ENCODE assay signal across 8 mouse cellular contexts in genomic region chr10:81138821-81139528, GRCm38 (mm10). TPM values are rescaled to one million over a fixed set of nuclear protein-coding genes. Genes with fewer than 3 reads are reported as not detected.
A peak's percentile ranks its signal among the peaks of the same experiment; 100 is the strongest.
DNase-seq lines count a peak whose midpoint lies in the region; ATAC-seq and TF ChIP-seq lines count a peak whose summit lies in the region.

No protein-coding gene starts in this region.

- H3K9ac ChIP-seq in lung, embryonic 16.5 days (ENCODE audit: low read length), result peak overlapping the region; percentile 88
- H3K9ac ChIP-seq in limb, embryonic 11.5 days (ENCODE audit: low read length), result peak overlapping the region; percentile 82

- H3K4me3 ChIP-seq in lung, embryonic 16.5 days (ENCODE audit: low read length), result peak overlapping the region; percentile 91
- peak overlapping the region; percentile 82 for H3K4me3 ChIP-seq in limb, embryonic 11.5 days (ENCODE audit: low read depth, low read length)
- H3K4me3 ChIP-seq in small intestine, adult 2 months (ENCODE audit: low read depth, low read length), result peak overlapping the region; percentile 91

- ATAC-seq in lung, embryonic 16.5 days (ENCODE audit: low read depth), result no peak
- no peak for ATAC-seq in limb, embryonic 11.5 days (ENCODE audit: insufficient number of reproducible peaks, low FRiP score, low TSS enrichment, low read depth)

- H3K4me1 ChIP-seq in lung, embryonic 16.5 days (replicated peaks; ENCODE audit: control insufficient read depth, insufficient read depth, low read length), result peaks cover 55% of the 10 kb centered on the region
- peaks cover 28% of the 10 kb centered on the region for H3K4me1 ChIP-seq in limb, embryonic 11.5 days (ENCODE audit: control insufficient read depth, insufficient read depth, low read length)
- H3K4me1 ChIP-seq in small intestine, adult 2 months (ENCODE audit: control insufficient read depth, insufficient read depth, insufficient read length, low read length), result peaks cover 46% of the 10 kb centered on the region

- H3K4me2 ChIP-seq in lung, embryonic 16.5 days (ENCODE audit: low read depth, low read length), result peak overlapping the region; percentile 85
- peak overlapping the region; percentile 83 for H3K4me2 ChIP-seq in limb, embryonic 11.5 days (ENCODE audit: low read depth, severe bottlenecking)

- DNase-seq in adrenal gland, adult 2 months, result peak; percentile 30
- no peak for DNase-seq in adrenal gland, postnatal 10 days
- no peak for DNase-seq in lung, postnatal 10 days
- DNase-seq in limb, embryonic 11.5 days (ENCODE audit: low spot score), result no peak
- no peak for DNase-seq in right cerebral cortex, postnatal 14 days
- DNase-seq in T-cell, adult 2 months (ENCODE audit: low spot score), result no peak

- H3K27ac ChIP-seq in lung, embryonic 16.5 days (ENCODE audit: low read length), result peak overlapping the region; percentile 88
- H3K27ac ChIP-seq in limb, embryonic 11.5 days (replicated peaks; ENCODE audit: low read depth, low read length), result peak overlapping the region; percentile 56; the same call in 1 of the 2 replicates
- peak overlapping the region; percentile 88 for H3K27ac ChIP-seq in small intestine, adult 2 months (ENCODE audit: insufficient read depth, low read depth, low read length)

- no peak for TF ChIP-seq POLR2A in small intestine, adult 2 months (IDR thresholded peaks at IDR 0.05; ENCODE audit: low read depth, low read length)

- H3K36me3 ChIP-seq in lung, embryonic 16.5 days (ENCODE audit: control insufficient read depth, insufficient read depth, low read length), result peaks cover 5% of the 10 kb centered on the region
- peaks cover 4% of the 10 kb centered on the region; the same call in 1 of the 2 replicates for H3K36me3 ChIP-seq in limb, embryonic 11.5 days (ENCODE audit: control insufficient read depth, insufficient read depth, low read length)
- H3K36me3 ChIP-seq in small intestine, adult 2 months (ENCODE audit: control insufficient read depth, insufficient read depth, low read length), result peaks cover 6% of the 10 kb centered on the region

- H3K27me3 ChIP-seq in lung, embryonic 16.5 days (ENCODE audit: control insufficient read depth, insufficient read depth, low read depth, low read length), result peaks cover 8% of the 10 kb centered on the region; the same call in 1 of the 2 replicates
- H3K27me3 ChIP-seq in limb, embryonic 11.5 days (ENCODE audit: control insufficient read depth, insufficient read depth, low read length), result peaks cover 17% of the 10 kb centered on the region
- no peaks in the 10 kb centered on the region for H3K27me3 ChIP-seq in small intestine, adult 2 months (ENCODE audit: control insufficient read depth, insufficient read depth, low read length)

- no peaks in the 10 kb centered on the region for H3K9me3 ChIP-seq in lung, embryonic 16.5 days (ENCODE audit: control insufficient read depth, low read length)
- no peaks in the 10 kb centered on the region for H3K9me3 ChIP-seq in limb, embryonic 11.5 days (ENCODE audit: control insufficient read depth, low read length)

- WGBS in lung, embryonic 16.5 days, result 55% methylated on average over 11 of the region's 11 CpGs
- WGBS in limb, embryonic 11.5 days, result 62% methylated on average over 11 of the region's 11 CpGs
- 19% methylated on average over 11 of the region's 11 CpGs for WGBS in small intestine, adult 2 months

- TF ChIP-seq CTCF in small intestine, adult 2 months (IDR thresholded peaks at IDR 0.05; ENCODE audit: extremely low read depth, insufficient read length, insufficient replicate concordance, low read depth, low read length), result no peak

RNA-seq across cellular contexts. Expression of gene Zbtb7a, which starts 4.0 kb away (rescaled TPM):
- total RNA-seq in adrenal gland, adult 2 months (2021), result 10 to 100 TPM; 62.9 to 80.9 TPM
- 150 and 158 TPM in 2 replicates for polyA plus RNA-seq in adrenal gland, adult 2 months (2012; rRNA removed)
- total RNA-seq in adrenal gland, postnatal 10 days (2021), result 10 to 100 TPM; 61.1 to 66.6 TPM
- 31.5 and 31.6 TPM in 2 replicates for polyA plus RNA-seq in lung, embryonic 16.5 days (2015; fragmentation: Nextera tagmentation; extraction: Ambion mirVana)
- 6.7 and 8.4 TPM in 2 replicates for polyA plus RNA-seq in limb, embryonic 11.5 days (2014; fragmentation: Nextera tagmentation; extraction: Ambion mirVana)
- 94.8 and 187 TPM in 2 replicates for polyA plus RNA-seq in small intestine, adult 2 months (2012; rRNA removed)

RNA-seq across cellular contexts. Expression of gene Pias4, which starts 28.7 kb away (rescaled TPM):
- 10 to 100 TPM; 27.3 to 29.8 TPM for total RNA-seq in adrenal gland, adult 2 months (2021)
- 41.4 and 48.6 TPM in 2 replicates for polyA plus RNA-seq in adrenal gland, adult 2 months (2012; rRNA removed)
- 10 to 100 TPM; 25.8 to 26.5 TPM for total RNA-seq in adrenal gland, postnatal 10 days (2021)
- polyA plus RNA-seq in lung, embryonic 16.5 days (2015; fragmentation: Nextera tagmentation; extraction: Ambion mirVana), result 35.5 and 41.8 TPM in 2 replicates
- 53.3 and 56.9 TPM in 2 replicates for polyA plus RNA-seq in limb, embryonic 11.5 days (2014; fragmentation: Nextera tagmentation; extraction: Ambion mirVana)
- polyA plus RNA-seq in small intestine, adult 2 months (2012; rRNA removed), result 29.1 and 53.3 TPM in 2 replicates

RNA-seq across cellular contexts. Expression of gene Map2k2, which starts 33.3 kb away (rescaled TPM):
- 100 to 1,000 TPM; 157 to 185 TPM for total RNA-seq in adrenal gland, adult 2 months (2021)
- polyA plus RNA-seq in adrenal gland, adult 2 months (2012; rRNA removed), result 787 and 873 TPM in 2 replicates
- total RNA-seq in adrenal gland, postnatal 10 days (2021), result 100 to 1,000 TPM; 151 to 161 TPM
- polyA plus RNA-seq in lung, embryonic 16.5 days (2015; fragmentation: Nextera tagmentation; extraction: Ambion mirVana), result 144 and 151 TPM in 2 replicates
- polyA plus RNA-seq in limb, embryonic 11.5 days (2014; fragmentation: Nextera tagmentation; extraction: Ambion mirVana), result 230 and 239 TPM in 2 replicates
- polyA plus RNA-seq in small intestine, adult 2 months (2012; rRNA removed), result 214 and 554 TPM in 2 replicates

RNA-seq across cellular contexts. Expression of gene Eef2, which starts 37.5 kb away (rescaled TPM):
- total RNA-seq in adrenal gland, adult 2 months (2021), result 1,000 to 10,000 TPM; 1,393 to 1,508 TPM
- polyA plus RNA-seq in adrenal gland, adult 2 months (2012; rRNA removed), result 1,342 and 1,424 TPM in 2 replicates
- 1,000 to 10,000 TPM; 1,466 to 1,521 TPM for total RNA-seq in adrenal gland, postnatal 10 days (2021)
- 589 and 620 TPM in 2 replicates for polyA plus RNA-seq in lung, embryonic 16.5 days (2015; fragmentation: Nextera tagmentation; extraction: Ambion mirVana)
- polyA plus RNA-seq in limb, embryonic 11.5 days (2014; fragmentation: Nextera tagmentation; extraction: Ambion mirVana), result 428 TPM in 2 replicates
- 755 and 1,606 TPM in 2 replicates for polyA plus RNA-seq in small intestine, adult 2 months (2012; rRNA removed)

RNA-seq across cellular contexts. Expression of gene Creb3l3, which starts 40.3 kb away (rescaled TPM):
- total RNA-seq in adrenal gland, adult 2 months (2021), result under 1 TPM; 0.59 to 0.86 TPM
- 0.39 and 0.89 TPM in 2 replicates for polyA plus RNA-seq in adrenal gland, adult 2 months (2012; rRNA removed)
- total RNA-seq in adrenal gland, postnatal 10 days (2021), result 10 to 100 TPM; 18.1 to 42.6 TPM
- 0.34 and 1.0 TPM in 2 replicates for polyA plus RNA-seq in lung, embryonic 16.5 days (2015; fragmentation: Nextera tagmentation; extraction: Ambion mirVana)
- 0.27 and 0.28 TPM in 2 replicates for polyA plus RNA-seq in limb, embryonic 11.5 days (2014; fragmentation: Nextera tagmentation; extraction: Ambion mirVana)
- polyA plus RNA-seq in small intestine, adult 2 months (2012; rRNA removed), result 163 and 498 TPM in 2 replicates
